Mouse (Mus musculus) erythroblast, embryonic 14.5 days (primary cell): ENCODE measurements around the gene Pm20d2.

Source experiments
- GATA1 ChIP-seq: IDR thresholded peaks from 2 replicates; pipeline ENCODE4 v1.6.1; 2012; ENCODE audit warnings: low read length, inconsistent platforms, mixed read lengths
- TAL1 ChIP-seq: IDR thresholded peaks from 3 replicates; pipeline ENCODE4 v1.6.1; 2012; ENCODE audit warnings: low read length, inconsistent platforms, mixed read lengths

GRCm38 (mm10) chr4:33132221-33132620 lies 57.3 kb downstream of the Pm20d2 start, which contains the start of gene Gabrr1:
- TF ChIP-seq GATA1 (no peak), TAL1 (no peak)
